Mouse (Mus musculus): ENCODE measurements around the gene Ganab. TPM values are rescaled to one million over a fixed set of nuclear protein-coding genes. Genes with fewer than 3 reads are reported as not detected.

The Ganab gene
- polyA plus RNA-seq, 2 experiments = 33.7 to 48.7 TPM

DNA sequence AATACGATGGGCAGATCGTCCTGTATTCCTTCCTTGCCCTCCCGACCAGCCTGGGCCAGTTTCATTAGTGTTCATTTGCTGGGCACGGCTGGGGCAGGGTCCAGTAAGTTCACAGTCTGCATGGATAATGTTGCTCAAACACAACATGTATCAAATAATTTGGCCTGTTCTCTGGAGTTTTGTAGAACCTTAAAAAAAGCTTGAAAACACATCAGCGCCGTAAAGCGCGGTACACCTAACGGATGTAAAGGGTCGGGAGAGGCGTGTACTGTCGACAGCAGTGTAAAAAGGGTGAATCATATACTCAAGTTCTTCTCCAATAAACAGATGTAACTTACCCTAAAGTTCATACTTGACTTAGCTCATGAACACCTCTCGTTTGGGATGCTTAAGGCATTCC lies 705 bp downstream of the Ganab start:
- TF ChIP-seq EP300 (IDR thresholded peaks at IDR 0.05; ENCODE audit: low read depth) (no peak), CTCF (IDR thresholded peaks at IDR 0.05; ENCODE audit: low read depth) (no peak)
- DNase-seq (ENCODE audit: low read depth in 3 of 3, low spot score in 3 of 3) (no peak), ATAC-seq (ENCODE audit: insufficient read depth) (no peak)
- Histone ChIP-seq H3K4me1 (replicated peaks; ENCODE audit: control insufficient read depth in 2 of 2, insufficient read depth in 2 of 2, low read length in 1 of 2) (peaks cover 8 to 23% of the 10 kb centered on the region in 2 experiments), H3K4me3 (ENCODE audit: insufficient read depth in 1 of 2, low read depth in 2 of 2, low read length in 2 of 2) (peak overlapping the region; percentile 75 to 85), H3K4me2 (ENCODE audit: low read depth) (peak overlapping the region; percentile 76), H3K9ac (replicated peaks) (peak overlapping the region; percentile 91), H3K27me3 (ENCODE audit: control insufficient read depth, insufficient read depth, low read length) (no peaks in the 10 kb centered on the region), H3K9me3 (ENCODE audit: control insufficient read depth, low read length) (no peaks in the 10 kb centered on the region), H3K27ac (peak overlapping the region; percentile 40), H3K36me3 (replicated peaks; ENCODE audit: control insufficient read depth, insufficient read depth, low read depth) (peaks cover 27% of the 10 kb centered on the region)
- WGBS (ENCODE audit: insufficient replicate concordance) = 2% methylated on average over 13 of the region's 13 CpGs

- Histone ChIP-seq H3K4me1 (replicated peaks; ENCODE audit: control insufficient read depth in 2 of 2, insufficient read depth in 2 of 2, low read length in 1 of 2) (peaks cover 8 to 20% of the 10 kb centered on the region in 2 experiments), H3K27me3 (ENCODE audit: control insufficient read depth, insufficient read depth, low read length) (no peaks in the 10 kb centered on the region), H3K36me3 (replicated peaks; ENCODE audit: control insufficient read depth, insufficient read depth, low read depth) (peaks cover 30% of the 10 kb centered on the region), H3K4me2 (ENCODE audit: low read depth) (peak overlapping the region; percentile 76), H3K4me3 (ENCODE audit: insufficient read depth in 1 of 2, low read depth in 2 of 2, low read length in 2 of 2) (peak overlapping the region; percentile 75 to 85), H3K9me3 (ENCODE audit: control insufficient read depth, low read length) (no peaks in the 10 kb centered on the region), H3K9ac (replicated peaks) (peak overlapping the region; percentile 91), H3K27ac (no peak overlapping the region; the same call in 1 of the 2 replicates)
- TF ChIP-seq EP300 (IDR thresholded peaks at IDR 0.05; ENCODE audit: low read depth) (no peak), CTCF (IDR thresholded peaks at IDR 0.05; ENCODE audit: low read depth) (no peak)
- ATAC-seq (ENCODE audit: insufficient read depth) (no peak), DNase-seq (ENCODE audit: low read depth in 3 of 3, low spot score in 3 of 3) (no peak)
- WGBS (ENCODE audit: insufficient replicate concordance) = 33% methylated on average over 3 of the region's 3 CpGs
Observed at GRCm38 (mm10) chr19:8899079-8899478, 1.2 kb downstream of the Ganab start.

- Histone ChIP-seq H3K4me3 (ENCODE audit: insufficient read depth in 1 of 2, low read depth in 2 of 2, low read length in 2 of 2) (no peak overlapping the region), H3K27me3 (ENCODE audit: control insufficient read depth, insufficient read depth, low read length) (no peaks in the 10 kb centered on the region), H3K9ac (replicated peaks) (no peak overlapping the region), H3K36me3 (replicated peaks; ENCODE audit: control insufficient read depth, insufficient read depth, low read depth) (peaks cover 54% of the 10 kb centered on the region), H3K27ac (no peak overlapping the region), H3K4me2 (ENCODE audit: low read depth) (no peak overlapping the region), H3K4me1 (replicated peaks; ENCODE audit: control insufficient read depth in 2 of 2, insufficient read depth in 2 of 2, low read length in 1 of 2) (peaks cover 8 to 11% of the 10 kb centered on the region in 2 experiments), H3K9me3 (ENCODE audit: control insufficient read depth, low read length) (no peaks in the 10 kb centered on the region)
- DNase-seq (ENCODE audit: low read depth in 3 of 3, low spot score in 3 of 3) = no peak
- 87% methylated on average over 5 of the region's 5 CpGs for WGBS (ENCODE audit: insufficient replicate concordance)
- TF ChIP-seq CTCF (IDR thresholded peaks at IDR 0.05; ENCODE audit: low read depth) = no peak
- ATAC-seq (ENCODE audit: insufficient read depth) = no peak
Observed at GRCm38 (mm10) chr19:8903412-8903811, 5.5 kb downstream of the Ganab start.

DNA sequence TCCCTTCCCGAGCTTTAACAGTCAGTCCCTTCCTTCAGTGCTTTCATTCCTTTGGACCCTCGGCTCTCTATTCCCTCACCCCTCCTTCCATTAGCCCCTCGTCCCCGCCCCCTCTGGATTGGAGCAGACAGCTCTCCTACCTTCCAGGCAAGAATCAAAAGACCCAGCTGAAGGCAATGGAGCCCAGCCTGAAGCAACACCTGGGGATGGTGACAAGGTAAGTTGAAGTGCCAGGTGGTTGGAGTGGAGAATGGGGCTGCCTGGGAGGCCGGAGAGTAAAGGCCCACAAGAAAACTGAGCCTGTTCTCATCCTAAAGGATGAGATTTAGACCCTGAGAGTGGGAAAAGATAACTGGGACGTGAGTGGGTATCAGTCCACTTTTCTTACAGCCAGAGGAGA lies 10.7 kb downstream of the Ganab start:
- 72% methylated on average over 6 of the region's 6 CpGs for WGBS (ENCODE audit: insufficient replicate concordance)
- H3K27ac ChIP-seq = no peak overlapping the region
- DNase-seq (ENCODE audit: low read depth in 3 of 3, low spot score in 3 of 3) (no peak), ATAC-seq (ENCODE audit: insufficient read depth) (no peak)
- no peaks in the 10 kb centered on the region for H3K4me1 ChIP-seq (replicated peaks; ENCODE audit: control insufficient read depth in 2 of 2, insufficient read depth in 2 of 2, low read length in 1 of 2)
- no peak overlapping the region for H3K4me2 ChIP-seq (ENCODE audit: low read depth)
- H3K9ac ChIP-seq (replicated peaks) = no peak overlapping the region
- peaks cover 94% of the 10 kb centered on the region for H3K36me3 ChIP-seq (replicated peaks; ENCODE audit: control insufficient read depth, insufficient read depth, low read depth)
- no peak for TF ChIP-seq CTCF (IDR thresholded peaks at IDR 0.05; ENCODE audit: low read depth)
- TF ChIP-seq EP300 (IDR thresholded peaks at IDR 0.05; ENCODE audit: low read depth) = no peak
- no peaks in the 10 kb centered on the region for H3K9me3 ChIP-seq (ENCODE audit: control insufficient read depth, low read length)
- H3K4me3 ChIP-seq (ENCODE audit: insufficient read depth in 1 of 2, low read depth in 2 of 2, low read length in 2 of 2) = no peak overlapping the region
- H3K27me3 ChIP-seq (ENCODE audit: control insufficient read depth, insufficient read depth, low read length) = no peaks in the 10 kb centered on the region

DNA sequence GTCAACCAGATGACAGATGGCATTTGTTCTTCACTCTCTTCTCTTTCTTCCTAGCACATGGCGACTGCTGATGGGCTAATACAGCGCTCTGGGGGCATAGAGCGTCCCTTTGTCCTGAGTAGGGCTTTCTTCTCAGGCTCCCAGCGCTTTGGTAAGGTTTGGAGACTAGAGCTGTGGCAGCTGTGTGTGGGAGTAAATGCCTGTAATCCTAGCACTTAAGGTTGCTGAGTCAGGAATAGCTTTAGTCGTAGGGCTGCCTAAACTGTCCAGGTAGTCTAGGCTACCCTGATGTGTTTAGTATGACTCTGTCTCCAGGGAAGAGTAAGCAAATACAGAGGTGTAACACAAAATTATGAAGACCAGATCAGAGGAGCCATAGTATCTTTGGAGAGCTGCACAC lies 13.9 kb downstream of the Ganab start:
- Histone ChIP-seq H3K4me2 (ENCODE audit: low read depth) (no peak overlapping the region), H3K9ac (replicated peaks) (no peak overlapping the region; the same call in 1 of the 2 replicates), H3K27ac (no peak overlapping the region), H3K36me3 (replicated peaks; ENCODE audit: control insufficient read depth, insufficient read depth, low read depth) (peaks cover 98% of the 10 kb centered on the region), H3K4me1 (replicated peaks; ENCODE audit: control insufficient read depth in 2 of 2, insufficient read depth in 2 of 2, low read length in 1 of 2) (no peaks in the 10 kb centered on the region), H3K27me3 (ENCODE audit: control insufficient read depth, insufficient read depth, low read length) (no peaks in the 10 kb centered on the region), H3K4me3 (ENCODE audit: insufficient read depth in 1 of 2, low read depth in 2 of 2, low read length in 2 of 2) (no peak overlapping the region), H3K9me3 (ENCODE audit: control insufficient read depth, low read length) (no peaks in the 10 kb centered on the region)
- WGBS (ENCODE audit: insufficient replicate concordance) = 88% methylated on average over 5 of the region's 5 CpGs
- ATAC-seq (ENCODE audit: insufficient read depth) (no peak), DNase-seq (ENCODE audit: low read depth in 3 of 3, low spot score in 3 of 3) (no peak)
- TF ChIP-seq CTCF (IDR thresholded peaks at IDR 0.05; ENCODE audit: low read depth) (no peak), EP300 (IDR thresholded peaks at IDR 0.05; ENCODE audit: low read depth) (no peak)
